Mouse (Mus musculus): ENCODE measurements around the gene Uvrag.

DNA sequence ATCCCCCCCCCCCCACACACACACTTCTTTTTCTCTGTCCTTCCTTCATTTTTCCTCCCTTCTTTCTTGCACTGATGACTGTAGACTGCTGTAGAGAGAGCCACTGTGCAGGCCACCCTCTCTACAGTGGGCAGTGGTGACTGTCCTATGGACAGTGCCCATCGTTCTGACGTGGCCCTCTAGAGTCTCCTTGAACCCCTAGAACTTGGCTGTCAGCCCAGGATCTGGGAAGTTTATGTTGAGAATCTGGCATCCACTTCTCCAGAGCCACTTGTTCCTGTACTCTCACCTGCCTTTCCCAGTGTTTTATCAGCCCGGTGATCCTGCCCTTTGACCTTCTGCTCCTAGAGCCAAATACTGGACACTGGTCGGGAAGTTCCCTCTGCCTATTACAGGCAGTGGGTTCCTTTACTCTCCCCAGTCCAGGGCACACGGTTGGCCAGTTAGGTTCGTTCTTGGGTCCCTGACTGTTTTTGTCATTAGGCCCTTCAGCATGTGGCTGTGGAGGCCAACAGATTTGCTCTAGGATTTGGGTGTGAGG, 266.5 kb downstream of the Uvrag start:
- TF ChIP-seq POLR2A (IDR thresholded peaks at IDR 0.05; ENCODE audit: low read depth, low read length) (no peak), CTCF (IDR thresholded peaks at IDR 0.05; ENCODE audit: extremely low read depth, insufficient read depth, insufficient read length, insufficient replicate concordance) (no peak)
